16 mouse cellular contexts compared by ENCODE assay signal in the genomic region with DNA sequence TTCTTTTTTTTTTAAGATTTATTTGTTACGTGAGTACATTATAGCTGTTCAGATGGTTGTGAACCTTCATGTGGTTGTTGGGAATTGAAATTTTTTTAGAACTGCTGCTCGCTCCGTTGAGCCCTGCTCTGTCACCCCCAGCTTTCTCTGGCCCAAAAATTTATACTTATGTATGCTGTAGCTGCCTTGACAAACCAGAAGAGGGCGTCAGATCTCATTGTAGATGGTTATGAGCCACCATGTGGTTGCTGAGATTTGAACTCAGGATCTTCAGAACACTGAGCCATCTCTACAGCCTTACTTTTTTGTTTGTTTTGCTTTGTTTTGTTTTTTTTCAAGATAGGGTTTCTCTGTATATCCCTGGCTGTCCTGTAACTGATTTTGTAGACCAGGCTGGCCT.
"Had no signal": no experiment of that assay in that cellular context is flagged by ENCODE, and none has a peak within 500 bp of the region (broad histone marks: within the 10 kb centered on the region; RNA-seq: fewer than 3 reads in every experiment).

No protein-coding gene starts in this region.

- ATAC-seq: liver, embryonic 12.5 days; liver, postnatal 0 days; midbrain, embryonic 15.5 days had no signal

- H3K4me3 ChIP-seq: limb, embryonic 10.5 days; liver, embryonic 12.5 days; lung, embryonic 15.5 days; megakaryocyte, embryonic 14.5 days; midbrain, embryonic 15.5 days; neural tube, embryonic 13.5 days had no signal

- H3K9ac ChIP-seq: liver, embryonic 12.5 days; liver, postnatal 0 days; lung, embryonic 15.5 days; midbrain, embryonic 15.5 days; neural tube, embryonic 13.5 days had no signal

- DNase-seq: kidney, postnatal 25 days; liver, postnatal 0 days; lung, postnatal 14 days; retina, postnatal 1 day; right cerebral cortex, postnatal 4 days; spleen, adult 18-20 months; thymus, adult 2 months; thymus, postnatal 36 days had no signal

- H3K4me2 ChIP-seq: liver, embryonic 12.5 days; lung, embryonic 15.5 days; midbrain, embryonic 11.5 days; midbrain, embryonic 15.5 days; neural tube, embryonic 13.5 days had no signal

- H3K9me3 ChIP-seq: limb, embryonic 10.5 days; liver, embryonic 12.5 days; lung, embryonic 15.5 days; megakaryocyte, embryonic 14.5 days; midbrain, embryonic 15.5 days; neural tube, embryonic 13.5 days had no signal

- H3K27me3 ChIP-seq: liver, embryonic 12.5 days; lung, embryonic 15.5 days; megakaryocyte, embryonic 14.5 days; midbrain, embryonic 15.5 days; neural tube, embryonic 13.5 days had no signal

- H3K27ac ChIP-seq: limb, embryonic 10.5 days; liver, embryonic 12.5 days; lung, embryonic 15.5 days; macrophage; midbrain, embryonic 15.5 days; neural tube, embryonic 13.5 days had no signal

- H3K4me1 ChIP-seq: limb, embryonic 10.5 days; liver, embryonic 12.5 days; lung, embryonic 15.5 days; megakaryocyte, embryonic 14.5 days; midbrain, embryonic 15.5 days; neural tube, embryonic 13.5 days had no signal
